In the genomic region with DNA sequence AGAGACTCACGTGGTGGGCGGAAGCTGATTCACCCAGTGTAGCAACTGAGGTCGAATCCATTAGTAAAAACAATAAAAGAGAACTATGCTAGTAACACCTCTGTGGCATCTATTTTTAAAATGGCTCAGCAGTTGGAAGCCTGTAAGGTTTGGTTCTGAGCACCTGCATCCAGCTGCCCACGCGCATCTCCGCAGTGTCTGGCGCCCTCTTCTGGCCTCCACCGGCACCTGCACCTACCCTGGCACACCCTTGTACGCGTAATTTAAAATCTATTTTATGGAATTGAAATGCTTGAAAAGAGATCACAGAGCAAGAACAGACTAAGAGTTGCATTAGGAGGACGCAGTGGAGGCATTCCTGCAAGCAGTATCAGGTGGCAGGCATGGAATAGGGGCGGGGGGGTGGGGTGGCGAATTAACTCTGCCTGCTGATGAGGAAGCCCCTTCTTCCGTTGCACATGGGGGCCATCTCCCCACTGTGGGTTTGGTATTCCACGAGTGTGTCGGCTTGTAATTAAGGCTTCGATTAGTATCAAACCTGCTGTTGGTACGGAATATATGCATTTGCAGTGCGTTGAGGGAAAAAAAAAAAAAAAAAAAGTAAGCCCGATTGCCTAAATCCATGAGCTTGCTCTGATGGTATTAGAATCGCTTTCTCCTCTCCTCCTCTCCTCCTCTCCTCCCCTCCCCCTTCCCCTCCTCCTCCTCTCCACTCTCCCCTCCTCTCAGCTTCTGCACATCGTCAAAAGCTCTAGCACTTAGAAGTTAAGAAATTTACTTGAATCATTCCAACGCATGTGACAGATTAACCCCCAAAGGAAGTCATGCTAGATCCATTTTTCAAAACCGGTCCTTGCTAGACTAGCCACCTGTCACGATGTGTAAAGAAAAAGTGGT, we compare ENCODE assay signal across 9 mouse cellular contexts.
DNase-seq lines count a peak whose midpoint lies in the region; ATAC-seq lines count a peak whose summit lies in the region.
"Had no signal": no experiment of that assay in that cellular context is flagged by ENCODE, and none has a peak within 500 bp of the region (broad histone marks: within the 10 kb centered on the region; RNA-seq: fewer than 3 reads in every experiment).

No protein-coding gene starts in this region.

- intact Hi-C loops in heart, postnatal 10 days (cut with DNase I) = no loop called here

- peaks cover 4% of the 10 kb centered on the region for H3K9me3 ChIP-seq in forebrain, embryonic 12.5 days
- H3K9me3 ChIP-seq in midbrain, embryonic 10.5 days (replicated peaks) = 0 out of 2 replicates have a peak, but pooled peaks cover 5% of the 10 kb centered on the region

- no peaks in the 10 kb centered on the region for H3K27me3 ChIP-seq in forebrain, embryonic 12.5 days
- H3K27me3 ChIP-seq in midbrain, embryonic 10.5 days (ENCODE audit: low read depth, poor library complexity, severe bottlenecking) = no peaks in the 10 kb centered on the region

- peak overlapping the region; percentile 45 for H3K4me2 ChIP-seq in forebrain, embryonic 12.5 days

- no peak overlapping the region for H3K9ac ChIP-seq in forebrain, embryonic 12.5 days

- peak overlapping the region; percentile 21 for H3K4me3 ChIP-seq in forebrain, embryonic 12.5 days (replicated peaks)
- H3K4me3 ChIP-seq in midbrain, embryonic 10.5 days = peak overlapping the region; percentile 39

- peak; percentile 58; the same call in 1 of the 2 replicates for ATAC-seq in forebrain, embryonic 12.5 days (ENCODE audit: low FRiP score)

- no peaks in the 10 kb centered on the region for H3K36me3 ChIP-seq in forebrain, embryonic 12.5 days (replicated peaks)
- H3K36me3 ChIP-seq in midbrain, embryonic 10.5 days = no peaks in the 10 kb centered on the region

- peaks cover 14% of the 10 kb centered on the region for H3K4me1 ChIP-seq in forebrain, embryonic 12.5 days
- peaks cover 20% of the 10 kb centered on the region for H3K4me1 ChIP-seq in midbrain, embryonic 10.5 days

- DNase-seq in embryo, embryonic 10 days (ENCODE audit: low spot score) = peak; percentile 35
- DNase-seq in embryo, embryonic 11 days = no peak
- DNase-seq in B cell, adult 2 months = peak; percentile 16
- DNase-seq in midbrain, embryonic 10.5 days (ENCODE audit: low spot score) = peak; percentile 30
- DNase-seq in lung, adult 18-20 months = no peak
- no peak for DNase-seq in heart, postnatal 10 days
- DNase-seq in natural killer cell, adult 2 months (ENCODE audit: low spot score in 2 of 2) = no peak
- DNase-seq: adrenal gland, adult 8-10 months had no signal

- 23% methylated on average over 24 of the region's 25 CpGs for WGBS in forebrain, embryonic 12.5 days
- WGBS in midbrain, embryonic 10.5 days = 28% methylated on average over 25 of the region's 25 CpGs

- H3K27ac ChIP-seq in forebrain, embryonic 12.5 days = no peak overlapping the region
- H3K27ac ChIP-seq in midbrain, embryonic 10.5 days (replicated peaks) = no peak overlapping the region

Comparison
In these comparisons a context has a peak if more than half of its experiments do, and no peak if none do; other contexts are left out.
1. DNase-seq: peak in embryo, embryonic 10 days (single experiment), B cell, adult 2 months (2 of 2) and midbrain, embryonic 10.5 days (single experiment); none in embryo, embryonic 11 days (single experiment), lung, adult 18-20 months (0 of 2), heart, postnatal 10 days (0 of 2) and natural killer cell, adult 2 months (0 of 2).